Mouse (Mus musculus) erythroblast, embryonic 14.5 days (primary cell): ENCODE results near the gene Sun2.

Source experiments
- GATA1 ChIP-seq: IDR thresholded peaks from 2 replicates; pipeline ENCODE4 v1.6.1; 2012; ENCODE audit warnings: low read length, inconsistent platforms, mixed read lengths
- TAL1 ChIP-seq: IDR thresholded peaks from 3 replicates; pipeline ENCODE4 v1.6.1; 2012; ENCODE audit warnings: low read length, inconsistent platforms, mixed read lengths

- TF ChIP-seq GATA1 (no peak), TAL1 (no peak)
Observed at GRCm38 (mm10) chr15:79683146-79683545, 59.2 kb downstream of the Sun2 start.
